Mouse (Mus musculus) forebrain, embryonic 16.5 days (tissue): ENCODE measurements around the gene Smyd3. TPM values are rescaled to one million over a fixed set of nuclear protein-coding genes. Genes with fewer than 3 reads are reported as not detected.
"Not testable (repeated sequence)": the region's sequence is repeated elsewhere in the genome, so short reads cannot be mapped to it uniquely, and the experiment has no call there.

Experiments used
- ATAC-seq: fragments of 200-750 bp; cut with Nextera tagmentation; 2 replicates; pipeline ENCODE4 v1.8.0; 2017; ENCODE audit warnings: mild to moderate bottlenecking, moderate library complexity
- H3K27ac ChIP-seq: fragments of 300-500 bp; sonication (generic); 2 replicates; pipeline ENCODE4 v1.5.1; 2014; ENCODE audit warnings: low read length, control low read depth
- H3K27me3 ChIP-seq: fragments of 300-500 bp; sonication (generic); replicated peaks from 2 replicates; pipeline ENCODE4 v1.6.1; 2014; ENCODE audit warnings: low read length; ENCODE audit not compliant: control insufficient read depth, insufficient read depth
- H3K36me3 ChIP-seq: fragments of 300-500 bp; sonication (generic); 2 replicates; pipeline ENCODE4 v1.6.1; 2014; ENCODE audit not compliant: control insufficient read depth, insufficient read depth
- H3K4me1 ChIP-seq: fragments of 300-500 bp; sonication (generic); replicated peaks from 2 replicates; pipeline ENCODE4 v1.6.1; 2014; ENCODE audit warnings: low read length; ENCODE audit not compliant: control insufficient read depth, insufficient read depth
- H3K4me2 ChIP-seq: fragments of 300-500 bp; sonication (generic); 2 replicates; pipeline ENCODE4 v1.6.1; 2014; ENCODE audit warnings: mild to moderate bottlenecking, low read length, control low read depth
- H3K4me3 ChIP-seq: fragments of 300-500 bp; sonication (generic); replicated peaks from 2 replicates; pipeline ENCODE4 v1.5.1; 2014; ENCODE audit warnings: mild to moderate bottlenecking, low read length, control low read depth
- H3K9ac ChIP-seq: fragments of 300-500 bp; sonication (generic); replicated peaks from 2 replicates; pipeline ENCODE4 v1.6.1; 2014; ENCODE audit warnings: low read depth, low read length, control low read depth
- H3K9me3 ChIP-seq: fragments of 300-500 bp; sonication (generic); 2 replicates; pipeline ENCODE4 v1.6.1; 2016; ENCODE audit warnings: low read length; ENCODE audit not compliant: control insufficient read depth
- WGBS: fragments of 180-500 bp; shearing (Covaris S2); extraction: QIAGEN DNeasy Blood & Tissue Kit; methylation state at CpG from one replicate; pipeline ENCODE4 v1.1.7; 2014; 5-methylcytosine and 5-hydroxymethylcytosine counted together
- polyA plus RNA-seq: library from polyadenylated mRNA; unstranded; fragments of >200 nt; fragmentation: Nextera tagmentation; extraction: Ambion mirVana; gene quantifications from 2 replicates; pipeline ENCODE4 v1.2.1, GENCODE M21; 2015

Gene Smyd3
- polyA plus RNA-seq, 1 experiment from 2014 or later = 29.4 TPM

- no peak overlapping the region for H3K9ac ChIP-seq
- 0 out of 2 replicates have a peak, but pooled peaks cover 2% of the 10 kb centered on the region for H3K27me3 ChIP-seq
- no peak overlapping the region for H3K27ac ChIP-seq
- H3K4me1 ChIP-seq = no peaks in the 10 kb centered on the region
- H3K9me3 ChIP-seq = no peaks in the 10 kb centered on the region
- no peak overlapping the region for H3K4me2 ChIP-seq
- 91% methylated on average over 8 of the region's 8 CpGs for WGBS
- ATAC-seq = no peak
- H3K36me3 ChIP-seq = no peaks in the 10 kb centered on the region
- H3K4me3 ChIP-seq = no peak overlapping the region
Measured at GRCm38 (mm10) chr1:179170555-179170954, 347.3 kb downstream of the Smyd3 start.

- 84% methylated on average over 3 of the region's 3 CpGs for WGBS
Measured at GRCm38 (mm10) chr1:179169749-179170148, 348.1 kb downstream of the Smyd3 start.

GRCm38 (mm10) chr1:179169161-179169560, 348.7 kb downstream of the Smyd3 start:
- ATAC-seq = no peak
- no peaks in the 10 kb centered on the region for H3K4me1 ChIP-seq
- H3K27ac ChIP-seq = no peak overlapping the region
- no peak overlapping the region for H3K4me3 ChIP-seq
- H3K27me3 ChIP-seq = 0 out of 2 replicates have a peak, but pooled peaks cover 2% of the 10 kb centered on the region
- H3K9me3 ChIP-seq = no peaks in the 10 kb centered on the region
- H3K9ac ChIP-seq = no peak overlapping the region
- no peaks in the 10 kb centered on the region for H3K36me3 ChIP-seq
- no peak overlapping the region for H3K4me2 ChIP-seq
- WGBS = 80% methylated on average over 10 of the region's 10 CpGs

More at GRCm38 (mm10) chr1:179169749-179170148, 348.1 kb downstream of the Smyd3 start:
- no peak overlapping the region for H3K9ac ChIP-seq
- no peaks in the 10 kb centered on the region for H3K36me3 ChIP-seq
- H3K4me3 ChIP-seq = no peak overlapping the region
- no peak overlapping the region for H3K27ac ChIP-seq
- H3K9me3 ChIP-seq = no peaks in the 10 kb centered on the region
- no peaks in the 10 kb centered on the region for H3K4me1 ChIP-seq
- 0 out of 2 replicates have a peak, but pooled peaks cover 2% of the 10 kb centered on the region for H3K27me3 ChIP-seq
- H3K4me2 ChIP-seq = no peak overlapping the region
- ATAC-seq = no peak

GRCm38 (mm10) chr1:179164219-179164618, 353.6 kb downstream of the Smyd3 start:
- not testable (repeated sequence) for H3K4me2 ChIP-seq, H3K9me3 ChIP-seq, H3K27ac ChIP-seq, H3K4me1 ChIP-seq, H3K4me3 ChIP-seq, H3K36me3 ChIP-seq, ATAC-seq, H3K9ac ChIP-seq, H3K27me3 ChIP-seq
- 73% methylated on average over 5 of the region's 5 CpGs for WGBS

GRCm38 (mm10) chr1:179162752-179163151, 355.1 kb downstream of the Smyd3 start:
- H3K9me3 ChIP-seq, H3K4me1 ChIP-seq, H3K36me3 ChIP-seq, ATAC-seq, H3K4me3 ChIP-seq, H3K27ac ChIP-seq, H3K4me2 ChIP-seq, H3K9ac ChIP-seq, H3K27me3 ChIP-seq: not testable (repeated sequence)
- WGBS = 95% methylated on average over 1 of the region's 1 CpGs

GRCm38 (mm10) chr1:179161947-179162346, 355.9 kb downstream of the Smyd3 start:
- no peak for ATAC-seq
- no peak overlapping the region for H3K4me3 ChIP-seq
- H3K36me3 ChIP-seq = no peaks in the 10 kb centered on the region
- H3K9ac ChIP-seq = no peak overlapping the region
- H3K27ac ChIP-seq = no peak overlapping the region
- H3K9me3 ChIP-seq = no peaks in the 10 kb centered on the region
- 10% methylated on average over 6 of the region's 6 CpGs for WGBS
- no peak overlapping the region for H3K4me2 ChIP-seq
- no peaks in the 10 kb centered on the region for H3K27me3 ChIP-seq
- H3K4me1 ChIP-seq = no peaks in the 10 kb centered on the region; the same call in 1 of the 2 replicates

GRCm38 (mm10) chr1:179160697-179161096, 357.1 kb downstream of the Smyd3 start:
- no peaks in the 10 kb centered on the region; the same call in 1 of the 2 replicates for H3K4me1 ChIP-seq
- H3K4me3 ChIP-seq = no peak overlapping the region
- WGBS = 56% methylated on average over 3 of the region's 3 CpGs
- no peaks in the 10 kb centered on the region for H3K27me3 ChIP-seq
- H3K9me3 ChIP-seq = no peaks in the 10 kb centered on the region
- H3K4me2 ChIP-seq = no peak overlapping the region
- no peak for ATAC-seq
- no peak overlapping the region for H3K9ac ChIP-seq
- no peak overlapping the region for H3K27ac ChIP-seq
- H3K36me3 ChIP-seq = no peaks in the 10 kb centered on the region

GRCm38 (mm10) chr1:179152376-179152775, 365.5 kb downstream of the Smyd3 start:
- H3K27ac ChIP-seq = no peak overlapping the region
- no peaks in the 10 kb centered on the region for H3K9me3 ChIP-seq
- no peaks in the 10 kb centered on the region for H3K4me1 ChIP-seq
- H3K36me3 ChIP-seq = no peaks in the 10 kb centered on the region
- no peak overlapping the region for H3K4me2 ChIP-seq
- H3K9ac ChIP-seq = no peak overlapping the region
- ATAC-seq = no peak
- WGBS = 77% methylated on average over 9 of the region's 9 CpGs
- no peak overlapping the region for H3K4me3 ChIP-seq
- no peaks in the 10 kb centered on the region for H3K27me3 ChIP-seq

- no peaks in the 10 kb centered on the region for H3K36me3 ChIP-seq
- H3K9me3 ChIP-seq = no peaks in the 10 kb centered on the region
- no peak overlapping the region for H3K4me3 ChIP-seq
- H3K4me2 ChIP-seq = no peak overlapping the region
- no peak overlapping the region for H3K9ac ChIP-seq
- 83% methylated on average over 2 of the region's 2 CpGs for WGBS
- no peak overlapping the region for H3K27ac ChIP-seq
- H3K4me1 ChIP-seq = no peaks in the 10 kb centered on the region
- no peaks in the 10 kb centered on the region for H3K27me3 ChIP-seq
- no peak for ATAC-seq
Measured at GRCm38 (mm10) chr1:179151275-179151674, 366.6 kb downstream of the Smyd3 start.
